Mouse (Mus musculus): ENCODE results near the gene Ncl.

- TF ChIP-seq CTCF (IDR thresholded peaks at IDR 0.05; ENCODE audit: low read depth, low read length) (no peak), GATA1 (IDR thresholded peaks at IDR 0.05; ENCODE audit: borderline replicate concordance, low read length) (no peak), GATA2 (IDR thresholded peaks at IDR 0.05; ENCODE audit: borderline replicate concordance, low read depth, low read length) (no peak)
These were observed 11.1 kb downstream of the Ncl start for GRCm38 (mm10) chr1:86348083-86348482.

Measured in G1E (cell line).